Mouse (Mus musculus) leukemia stem cell, adult 10-12 weeks (primary cell): ENCODE measurements around the gene Bco1. TPM values are rescaled to one million over a fixed set of nuclear protein-coding genes. Genes with fewer than 3 reads are reported as not detected.

ENCODE experiments used
- polyA plus RNA-seq: library from polyadenylated mRNA; stranded (reverse); fragments of >175 nt; gene quantifications from 2 replicates; pipeline ENCODE4 v1.2.3, GENCODE M21; 2012; ENCODE audit warnings: low replicate concordance

The Bco1 gene
- not detected in 2 replicates for polyA plus RNA-seq

DNA sequence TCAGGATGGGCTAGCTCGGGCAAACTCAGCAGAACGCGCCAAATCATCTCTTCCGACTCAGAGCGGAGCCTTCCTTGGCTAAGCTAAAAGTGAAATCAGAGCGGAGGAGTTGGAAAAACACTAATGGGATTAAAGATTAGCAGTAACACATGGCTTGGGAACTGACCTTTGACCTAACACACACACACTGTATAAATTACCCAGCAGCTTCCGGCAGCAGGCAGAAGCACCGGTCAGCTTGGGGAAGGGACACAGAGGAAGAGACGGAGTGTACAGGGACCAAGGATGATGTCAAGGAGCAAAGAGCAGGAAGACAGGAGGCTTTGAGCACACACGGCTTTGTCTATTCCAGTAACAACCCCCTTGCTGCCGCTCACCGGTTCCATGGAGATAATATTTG, at the start of gene Bco1:
TSS of gene Bco1 (plus strand) at position 208 of the 400 bp plus-strand sequence.

DNA sequence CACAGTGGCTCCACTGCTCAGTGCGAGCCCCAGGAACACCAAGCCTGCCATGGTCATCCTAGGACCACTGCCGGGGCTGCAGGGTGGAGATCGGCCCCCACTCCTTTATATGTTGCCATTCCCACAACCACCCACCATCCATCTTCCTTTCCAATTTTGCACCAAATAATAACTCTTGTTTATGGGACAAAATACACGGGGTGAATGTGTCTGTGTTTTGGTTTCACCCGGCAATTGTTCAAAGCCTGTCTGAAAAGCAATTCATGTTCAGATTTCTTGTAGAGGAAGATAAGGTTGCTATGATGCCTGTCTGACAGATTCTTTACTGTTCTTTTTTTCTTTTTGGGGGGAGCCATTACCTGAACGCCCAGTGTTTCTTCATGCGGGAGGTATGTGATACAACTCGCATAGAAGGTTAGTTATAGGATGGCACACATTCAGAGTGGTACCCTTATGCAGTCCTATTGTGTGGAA, 13.2 kb upstream of the Bco1 start, which contains the start of gene Pkd1l2:
TSS of gene Pkd1l2 (minus strand) at position 51 of the 474 bp plus-strand sequence.

DNA sequence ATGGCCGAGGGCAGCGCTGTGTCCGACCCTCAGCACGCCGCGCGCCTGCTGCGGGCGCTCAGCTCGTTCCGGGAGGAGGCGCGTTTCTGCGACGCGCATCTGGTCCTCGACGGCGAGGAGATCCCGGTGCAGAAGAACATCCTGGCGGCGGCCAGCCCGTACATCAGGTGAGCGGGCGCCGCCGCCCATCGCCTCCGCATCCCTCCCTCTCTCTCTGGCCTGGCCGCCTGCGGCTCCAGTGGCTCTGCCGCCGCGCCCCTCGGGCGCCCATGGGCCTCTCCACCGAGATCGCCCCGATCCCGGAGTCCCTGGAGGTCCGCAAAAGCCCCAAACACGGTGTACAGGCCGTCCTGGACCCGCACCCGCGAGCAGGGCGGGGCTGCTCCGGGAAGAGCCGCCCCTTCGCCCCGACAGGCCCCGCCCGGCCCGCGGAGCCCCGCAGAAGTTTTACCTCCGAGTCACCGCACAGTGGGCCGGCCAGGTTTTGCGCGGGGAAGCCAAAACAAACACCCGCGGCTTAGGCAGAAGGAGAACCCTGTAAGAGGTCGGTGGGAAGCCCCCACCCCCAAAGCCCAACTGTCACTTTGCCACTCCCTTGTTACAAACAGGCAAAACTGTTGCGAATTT, 62.6 kb downstream of the Bco1 start, which contains the start of gene Gan:
TSS of gene Gan (plus strand) at position 1 of the 627 bp plus-strand sequence.

Other genes starting within 250 kb of the Bco1 start
- 14.1 and 40.0 TPM in 2 replicates for gene Cmc2, start 174.4 kb upstream of the Bco1 start, polyA plus RNA-seq
- 1.5 and 17.7 TPM in 2 replicates for gene Cenpn, start 174.1 kb upstream of the Bco1 start, polyA plus RNA-seq
- 5.6 and 12.8 TPM in 2 replicates for gene Atmin, start 152.5 kb upstream of the Bco1 start, polyA plus RNA-seq
- gene 1700030J22Rik, start 116.9 kb upstream of the Bco1 start, polyA plus RNA-seq: 0.62 and 0.71 TPM in 2 replicates
- 6.7 and 8.1 TPM in 2 replicates for gene Gcsh, start 102.3 kb upstream of the Bco1 start, polyA plus RNA-seq
- gene Pkd1l2, start 13.4 kb upstream of the Bco1 start, polyA plus RNA-seq: 0.18 and 0.54 TPM in 2 replicates
- gene Gan, start 62.3 kb downstream of the Bco1 start, polyA plus RNA-seq: 1.8 and 3.8 TPM in 2 replicates
- 87.4 and 96.8 TPM in 2 replicates for gene Cmip, start 161.2 kb downstream of the Bco1 start, polyA plus RNA-seq